Mouse (Mus musculus) stomach, embryonic 14.5 days (tissue): ENCODE results near the gene Gm20837. TPM values are rescaled to one million over a fixed set of nuclear protein-coding genes. Genes with fewer than 3 reads are reported as not detected.
"Not testable (repeated sequence)": the region's sequence is repeated elsewhere in the genome, so short reads cannot be mapped to it uniquely, and the experiment has no call there.

ENCODE experiments used
- ATAC-seq: fragments of 200-750 bp; cut with Nextera tagmentation; 2 replicates; pipeline ENCODE4 v1.8.0; 2017; ENCODE audit warnings: low read depth, moderate TSS enrichment; ENCODE audit not compliant: insufficient number of reproducible peaks, insufficient read depth, low FRiP score
- H3K27ac ChIP-seq: fragments of 300-500 bp; sonication (generic); 2 replicates; pipeline ENCODE4 v1.5.1; 2014; ENCODE audit warnings: mild to moderate bottlenecking, low read length, moderate library complexity, mixed read lengths
- H3K27me3 ChIP-seq: fragments of 300-500 bp; sonication (generic); 2 replicates; pipeline ENCODE4 v1.6.1; 2014; ENCODE audit warnings: low read length, control low read depth, mixed read lengths; ENCODE audit not compliant: control insufficient read depth, insufficient read depth
- H3K36me3 ChIP-seq: fragments of 300-500 bp; sonication (generic); 2 replicates; pipeline ENCODE4 v1.6.1; 2014; ENCODE audit warnings: mild to moderate bottlenecking, control low read depth, low read length, moderate library complexity, mixed read lengths; ENCODE audit not compliant: control insufficient read depth, insufficient read depth
- H3K4me1 ChIP-seq: fragments of 300-500 bp; sonication (generic); 2 replicates; pipeline ENCODE4 v1.6.1; 2014; ENCODE audit warnings: low read length, control low read depth, mixed read lengths; ENCODE audit not compliant: control insufficient read depth, insufficient read depth
- H3K4me2 ChIP-seq: fragments of 300-500 bp; sonication (generic); replicated peaks from 2 replicates; pipeline ENCODE4 v1.6.1; 2014; ENCODE audit warnings: low read depth, low read length, control low read depth
- H3K4me3 ChIP-seq: fragments of 300-500 bp; sonication (generic); 2 replicates; pipeline ENCODE4 v1.5.1; 2014; ENCODE audit warnings: low read depth, low read length, control low read depth
- H3K9ac ChIP-seq: fragments of 300-500 bp; sonication (generic); replicated peaks from 2 replicates; pipeline ENCODE4 v1.6.1; 2014; ENCODE audit warnings: low read depth, mild to moderate bottlenecking, control low read depth, low read length, moderate library complexity, mixed read lengths
- H3K9me3 ChIP-seq: fragments of 300-500 bp; sonication (generic); 2 replicates; pipeline ENCODE4 v1.6.1; 2016; ENCODE audit warnings: low read depth, low read length, control low read depth; ENCODE audit not compliant: control insufficient read depth
- WGBS: fragments of 180-500 bp; shearing (Covaris S2); extraction: QIAGEN DNeasy Blood & Tissue Kit; methylation state at CpG from one replicate; pipeline ENCODE4 v1.1.7; 2014; 5-methylcytosine and 5-hydroxymethylcytosine counted together
- polyA plus RNA-seq: library from polyadenylated mRNA; unstranded; fragments of >200 nt; fragmentation: Nextera tagmentation; extraction: Ambion mirVana; gene quantifications from 2 replicates; pipeline ENCODE4 v1.2.1, GENCODE M21; 2014

Gm20837 gene
- polyA plus RNA-seq: not detected in 2 replicates

DNA sequence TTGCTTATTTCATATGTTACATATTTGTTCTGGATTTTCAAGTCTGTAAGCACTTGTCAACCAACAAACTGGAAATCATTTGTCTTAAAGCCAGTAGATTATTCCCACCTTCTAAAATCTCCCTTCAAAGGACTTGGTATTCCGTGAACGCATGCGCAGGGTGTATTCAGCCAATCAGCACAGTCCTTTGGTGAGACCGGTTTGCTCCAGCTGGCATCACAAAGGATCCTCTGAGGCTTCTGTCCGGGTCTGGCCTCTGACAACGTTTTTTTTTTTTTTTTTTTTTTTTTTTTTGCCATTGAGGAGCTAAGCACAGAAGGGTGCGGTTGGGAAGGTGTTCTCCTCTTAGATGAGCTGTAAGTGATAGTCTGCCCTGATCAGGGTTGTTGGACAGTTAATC, at the start of gene Gm20837:
Gm20837 (plus strand) TSS at position 301 of the 400 bp plus-strand sequence.
- not testable (repeated sequence) for H3K27me3 ChIP-seq, H3K4me1 ChIP-seq, H3K4me3 ChIP-seq, H3K4me2 ChIP-seq, H3K27ac ChIP-seq, H3K9ac ChIP-seq, H3K36me3 ChIP-seq, H3K9me3 ChIP-seq, ATAC-seq
- WGBS: no CpG with 5 or more reads among the region's 7 CpGs
